Mouse (Mus musculus): ENCODE measurements around the gene Itgal.

DNA sequence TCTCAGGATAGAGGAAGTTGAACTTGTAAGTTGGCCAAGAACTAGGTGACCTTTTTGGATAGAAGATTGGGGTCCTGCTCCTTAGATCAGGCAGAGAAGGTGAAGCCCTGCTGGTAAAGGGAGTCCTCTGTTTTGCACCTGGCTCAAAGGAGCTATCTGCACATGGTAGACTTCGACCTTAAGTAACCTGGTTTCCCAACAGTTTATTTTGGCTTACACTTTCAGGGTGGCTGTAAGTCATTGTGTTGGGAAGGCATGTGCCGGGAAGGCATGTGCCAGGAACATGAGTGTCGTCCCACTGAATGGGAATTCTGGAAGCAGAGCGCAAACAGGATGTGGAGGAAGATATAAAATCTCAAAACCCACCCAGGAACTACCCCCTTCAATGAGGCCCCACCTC lies 39.5 kb downstream of the Itgal start:
- TF ChIP-seq CTCF (IDR thresholded peaks at IDR 0.05; ENCODE audit: low read depth) = no peak
- TF ChIP-seq EP300 (optimal IDR thresholded peaks at IDR 0.05) = no peak

Measured in stomach, postnatal 0 days (tissue).